Mouse (Mus musculus) heart, postnatal 0 days (tissue): ENCODE data around the gene Gm21992.

Experiments
- CTCF ChIP-seq: IDR thresholded peaks from 2 replicates; pipeline ENCODE4 v1.5.1; 2016; ENCODE audit warnings: antibody characterized with exemption, control low read depth, low read depth
- EP300 ChIP-seq: IDR thresholded peaks from 2 replicates; pipeline ENCODE4 v1.6.1; 2016; ENCODE audit warnings: antibody characterized with exemption, low read depth

- 0 out of 2 replicates have a peak, but pooled peaks have one; percentile 8 for TF ChIP-seq CTCF
- TF ChIP-seq EP300, result no peak
These were observed 17.7 kb upstream of the Gm21992 start for GRCm38 (mm10) chr19:4829156-4829555.
